Mouse (Mus musculus) layer of hippocampus, adult 6 months (tissue): Measurements from ENCODE around the gene Gbx1. TPM values are rescaled to one million over a fixed set of nuclear protein-coding genes. Genes with fewer than 3 reads are reported as not detected.

ENCODE experiments used
- long read RNA-seq, 2 experiments: library from polyadenylated mRNA; unstranded; transcript quantifications; one replicate each; pipeline ENCODE4 v2.0.0; 2019 to 2020
- polyA plus RNA-seq: library from polyadenylated mRNA; unstranded; fragments of <200 nt; fragmentation: Nextera tagmentation; gene quantifications from 2 replicates; pipeline ENCODE4 v1.2.3, GENCODE M21; 2021

Gbx1 gene
- polyA plus RNA-seq: 0.04 TPM in 1 of 2 replicates, not detected in the other
- long read RNA-seq, experiment 1: 0 reads
- long read RNA-seq, experiment 2: 0 reads

GRCm38 (mm10) chr5:24526889-24527230 is at the start of gene Gbx1:
TSS of gene Gbx1 (minus strand) at chr5:24527202.

GRCm38 (mm10) chr5:24556709-24557108 is 29.7 kb upstream of the Gbx1 start, which contains the start of gene 4931409K22Rik:
TSS of gene 4931409K22Rik (minus strand) at chr5:24556809.

GRCm38 (mm10) chr5:24540387-24541143 is 13.6 kb upstream of the Gbx1 start, which contains the start of gene Asb10:
TSS of gene Asb10 (minus strand) at chr5:24540978.

Other genes starting within 250 kb of the Gbx1 start
- gene Kcnh2, start 175.6 kb downstream of the Gbx1 start, polyA plus RNA-seq: 3.3 and 4.7 TPM in 2 replicates
- 1.2 TPM in 2 replicates for gene Nos3, start 162.4 kb downstream of the Gbx1 start, polyA plus RNA-seq
- 2.4 and 2.5 TPM in 2 replicates for gene Atg9b, start 135.1 kb downstream of the Gbx1 start, polyA plus RNA-seq
- gene Abcb8, start 133.5 kb downstream of the Gbx1 start, polyA plus RNA-seq: 43.5 and 52.0 TPM in 2 replicates
- not detected in 2 replicates for gene Asic3, start 113.8 kb downstream of the Gbx1 start, polyA plus RNA-seq
- 126 and 130 TPM in 2 replicates for gene Cdk5, start 103.7 kb downstream of the Gbx1 start, polyA plus RNA-seq
- gene Slc4a2, start 103.4 kb downstream of the Gbx1 start, polyA plus RNA-seq: 7.7 and 28.6 TPM in 2 replicates
- 137 and 164 TPM in 2 replicates for gene Fastk, start 81.9 kb downstream of the Gbx1 start, polyA plus RNA-seq
- 28.7 and 29.8 TPM in 2 replicates for gene Tmub1, start 79.3 kb downstream of the Gbx1 start, polyA plus RNA-seq
- gene Agap3, start 75.0 kb downstream of the Gbx1 start, polyA plus RNA-seq: 66.1 and 69.7 TPM in 2 replicates
- gene Asb10, start 13.8 kb upstream of the Gbx1 start, polyA plus RNA-seq: 0.38 and 0.40 TPM in 2 replicates
- not detected in 2 replicates for gene 4931409K22Rik, start 29.6 kb upstream of the Gbx1 start, polyA plus RNA-seq
- gene Abcf2, start 50.3 kb upstream of the Gbx1 start, polyA plus RNA-seq: 71.2 and 72.9 TPM in 2 replicates
- gene Chpf2, start 59.5 kb upstream of the Gbx1 start, polyA plus RNA-seq: 12.2 and 15.9 TPM in 2 replicates
- 8.8 and 9.1 TPM in 2 replicates for gene Smarcd3, start 97.2 kb upstream of the Gbx1 start, polyA plus RNA-seq
- 25.7 and 26.7 TPM in 2 replicates for gene Nub1, start 158.3 kb upstream of the Gbx1 start, polyA plus RNA-seq
- gene Wdr86, start 203.5 kb upstream of the Gbx1 start, polyA plus RNA-seq: 0.28 and 7.4 TPM in 2 replicates
- gene Crygn, start 230.8 kb upstream of the Gbx1 start, polyA plus RNA-seq: 10.8 and 11.1 TPM in 2 replicates